Comparison of ENCODE assay signal across 11 mouse cellular contexts in genomic region chr1:164395131-164395780, GRCm38 (mm10).
A peak's percentile ranks its signal among the peaks of the same experiment; 100 is the strongest.
DNase-seq lines count a peak whose midpoint lies in the region; ATAC-seq and TF ChIP-seq lines count a peak whose summit lies in the region.
"Had no signal": no experiment of that assay in that cellular context is flagged by ENCODE, and none has a peak within 500 bp of the region (broad histone marks: within the 10 kb centered on the region; RNA-seq: fewer than 3 reads in every experiment).

No protein-coding gene starts in this region.

- WGBS in hindbrain, postnatal 0 days = 31% methylated on average over 6 of the region's 6 CpGs
- WGBS in heart, embryonic 12.5 days = 82% methylated on average over 6 of the region's 6 CpGs

- DNase-seq in left cerebral cortex, adult 11 months (ENCODE audit: low spot score) = peak; percentile 57
- DNase-seq in left cerebral cortex, postnatal 4 days = no peak
- DNase-seq in hindbrain, postnatal 0 days (ENCODE audit: low spot score) = peak; percentile 42
- peak; percentile 21 to 38 for DNase-seq in left cerebral cortex, postnatal 36 days (ENCODE audit: low spot score in 2 of 2)
- peak; percentile 13 for DNase-seq in right cerebral cortex, postnatal 4 days
- no peak for DNase-seq in thymus, postnatal 0 days (ENCODE audit: low spot score)
- DNase-seq in cerebellum, postnatal 10 days = no peak

- no peaks in the 10 kb centered on the region for H3K9me3 ChIP-seq in hindbrain, postnatal 0 days (ENCODE audit: low read length)
- no peaks in the 10 kb centered on the region for H3K9me3 ChIP-seq in heart, embryonic 12.5 days (replicated peaks)
- H3K9me3 ChIP-seq: lung, embryonic 15.5 days; stomach, embryonic 15.5 days had no signal

- intact Hi-C loops in left cerebral cortex, postnatal 4 days (cut with DNase I) = no loop called here
- intact Hi-C loops in left cerebral cortex, postnatal 36 days (cut with DNase I) = no loop called here

- no peak overlapping the region for H3K4me2 ChIP-seq in hindbrain, postnatal 0 days (ENCODE audit: low read depth, low read length)
- no peak overlapping the region for H3K4me2 ChIP-seq in heart, embryonic 12.5 days
- H3K4me2 ChIP-seq: lung, embryonic 15.5 days; stomach, embryonic 15.5 days had no signal

- TF ChIP-seq CTCF in hindbrain, postnatal 0 days (IDR thresholded peaks at IDR 0.05; ENCODE audit: low read depth) = no peak

- no peaks in the 10 kb centered on the region for H3K4me1 ChIP-seq in hindbrain, postnatal 0 days (ENCODE audit: insufficient read depth, low read length)
- H3K4me1 ChIP-seq in heart, embryonic 12.5 days (replicated peaks) = peaks cover 23% of the 10 kb centered on the region
- H3K4me1 ChIP-seq: lung, embryonic 15.5 days; stomach, embryonic 15.5 days had no signal

- ATAC-seq in hindbrain, postnatal 0 days = peak; percentile 73
- ATAC-seq in heart, embryonic 12.5 days (ENCODE audit: insufficient number of reproducible peaks, low FRiP score) = no peak

- no peak overlapping the region for H3K4me3 ChIP-seq in hindbrain, postnatal 0 days (ENCODE audit: low read length)
- H3K4me3 ChIP-seq in heart, embryonic 12.5 days = no peak overlapping the region
- H3K4me3 ChIP-seq: erythroblast, embryonic 14.5 days; lung, embryonic 15.5 days; stomach, embryonic 15.5 days had no signal

- H3K27me3 ChIP-seq in hindbrain, postnatal 0 days (ENCODE audit: insufficient read depth, low read length) = no peaks in the 10 kb centered on the region
- H3K27me3 ChIP-seq in heart, embryonic 12.5 days (replicated peaks) = no peaks in the 10 kb centered on the region
- H3K27me3 ChIP-seq: lung, embryonic 15.5 days; stomach, embryonic 15.5 days had no signal

- H3K27ac ChIP-seq in hindbrain, postnatal 0 days = peak overlapping the region; percentile 70
- no peak overlapping the region for H3K27ac ChIP-seq in heart, embryonic 12.5 days (ENCODE audit: poor library complexity, severe bottlenecking)
- H3K27ac ChIP-seq: lung, embryonic 15.5 days; stomach, embryonic 15.5 days had no signal

- no peaks in the 10 kb centered on the region for H3K36me3 ChIP-seq in hindbrain, postnatal 0 days (ENCODE audit: insufficient read depth, low read length)
- H3K36me3 ChIP-seq in heart, embryonic 12.5 days = no peaks in the 10 kb centered on the region
- H3K36me3 ChIP-seq: lung, embryonic 15.5 days; stomach, embryonic 15.5 days had no signal

- no peak overlapping the region; the same call in 1 of the 2 replicates for H3K9ac ChIP-seq in hindbrain, postnatal 0 days (replicated peaks; ENCODE audit: low read length)
- no peak overlapping the region for H3K9ac ChIP-seq in heart, embryonic 12.5 days
- H3K9ac ChIP-seq: lung, embryonic 15.5 days; stomach, embryonic 15.5 days had no signal

Comparison
In these comparisons a context has a peak if more than half of its experiments do, and no peak if none do; other contexts are left out.
1. DNase-seq: peak in left cerebral cortex, adult 11 months (single experiment), hindbrain, postnatal 0 days (single experiment), left cerebral cortex, postnatal 36 days (2 of 2) and right cerebral cortex, postnatal 4 days (single experiment); none in left cerebral cortex, postnatal 4 days (single experiment), thymus, postnatal 0 days (single experiment) and cerebellum, postnatal 10 days (0 of 2).